Mouse (Mus musculus) adrenal gland, adult 18-20 months (tissue): ENCODE measurements at regions not wholly inside any gene's neighbourhood (a gene's known extent, or its start where the extent isn't known, plus 50 kb on each side); places are given as distances from the start of the nearest gene placed in this dataset.

Experiments used
- DNase-seq, 2 experiments: peaks; one replicate each; pipeline ENCODE4 v3.0.0; 2021 to 2022; ENCODE audit warnings: low spot score in 2 of 2

DNA sequence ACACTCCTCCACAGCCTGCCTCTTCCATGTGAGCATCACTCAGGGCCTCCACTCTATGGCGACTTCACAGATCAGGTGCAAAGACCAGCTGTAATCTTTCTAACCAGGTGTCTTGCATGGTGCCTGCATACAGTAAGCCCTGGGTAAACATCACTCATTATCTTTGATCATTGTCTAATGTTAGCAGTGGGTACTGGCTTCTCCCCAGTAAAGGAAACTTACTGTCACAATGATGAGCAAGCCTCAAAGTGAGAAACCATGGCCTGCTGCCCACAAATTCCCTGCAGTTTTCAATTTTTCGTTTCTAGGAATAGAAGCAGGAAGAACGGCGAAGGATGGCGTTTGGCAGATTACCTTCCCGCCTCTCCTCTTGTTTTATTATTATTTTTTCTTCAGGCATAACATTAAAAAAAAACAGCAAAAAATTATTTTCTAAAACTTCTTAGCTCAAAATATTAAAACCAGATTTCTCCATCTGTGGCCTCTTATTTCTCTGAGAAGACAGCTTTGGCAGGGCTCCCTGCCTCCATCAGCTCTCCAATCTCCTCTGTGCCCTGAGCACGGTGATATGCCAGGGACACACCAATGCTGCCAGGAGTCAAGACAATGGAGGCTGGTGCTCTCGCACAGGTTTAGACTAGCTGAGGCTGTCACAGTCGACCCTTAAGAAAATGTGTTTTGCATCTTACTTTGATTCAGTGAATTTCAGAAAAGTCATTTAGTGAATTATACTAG lies 169.2 kb upstream of the Cxcl12 start:
- no peak for DNase-seq

DNA sequence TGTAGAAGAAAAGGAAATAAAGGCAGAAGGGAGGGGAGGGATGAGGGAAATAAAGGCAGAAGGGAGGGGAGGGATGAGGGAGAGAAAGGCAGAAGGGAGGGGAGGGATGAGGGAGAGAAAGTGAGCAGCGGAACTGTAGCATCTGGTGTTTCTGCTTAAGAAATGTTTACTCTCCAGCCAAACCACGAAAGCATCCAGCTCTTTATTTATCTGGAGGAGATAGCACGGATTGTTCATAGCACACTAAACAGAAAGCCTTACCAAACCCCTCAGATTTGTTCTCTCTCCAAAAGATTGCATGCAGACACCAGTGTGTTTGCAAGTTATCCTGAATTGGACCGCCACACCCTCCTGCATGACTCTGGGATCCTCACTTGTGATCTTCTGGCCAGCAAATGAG lies 168.4 kb upstream of the Cxcl12 start:
- no peak for DNase-seq

DNA sequence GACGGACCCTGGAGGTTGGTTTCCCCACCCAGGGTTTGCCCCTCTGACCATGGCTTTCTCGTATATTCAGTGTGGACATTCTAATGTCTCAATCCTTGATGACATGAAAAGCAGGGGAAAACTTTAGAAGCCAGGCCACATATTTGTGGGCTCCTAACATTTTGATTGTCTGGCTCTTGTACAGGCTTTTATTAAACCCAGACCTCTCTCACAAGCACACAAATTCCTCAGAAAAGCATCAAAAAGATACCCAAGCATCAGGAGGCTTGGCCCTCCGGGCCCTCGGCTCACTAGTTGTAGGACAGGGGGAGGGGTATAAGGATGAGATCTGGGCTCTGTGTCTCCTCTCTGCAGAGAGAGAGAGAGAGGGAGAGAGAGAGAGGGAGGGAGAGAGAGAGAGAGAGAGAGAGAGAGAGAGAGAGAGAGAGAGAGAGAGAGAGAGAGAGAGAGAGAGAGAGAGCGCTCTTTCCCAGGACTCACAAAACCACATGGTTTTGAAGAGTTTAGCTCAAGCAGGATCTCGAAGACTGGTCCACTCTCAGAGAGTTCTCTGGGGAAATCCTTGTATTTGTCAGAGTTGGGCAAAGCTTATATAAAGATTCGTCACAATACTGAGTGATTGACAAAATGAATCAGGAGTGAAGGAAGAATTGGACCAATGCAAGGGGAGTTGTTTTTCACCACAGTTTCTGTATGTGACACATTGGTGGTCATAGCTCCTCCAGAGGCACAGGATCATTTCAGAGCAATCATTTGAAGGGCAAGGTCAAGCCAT lies 167.2 kb upstream of the Cxcl12 start:
- no peak for DNase-seq

- DNase-seq: no peak
Observed at GRCm38 (mm10) chr6:117012621-117013020, 155.7 kb upstream of the Cxcl12 start.

DNA sequence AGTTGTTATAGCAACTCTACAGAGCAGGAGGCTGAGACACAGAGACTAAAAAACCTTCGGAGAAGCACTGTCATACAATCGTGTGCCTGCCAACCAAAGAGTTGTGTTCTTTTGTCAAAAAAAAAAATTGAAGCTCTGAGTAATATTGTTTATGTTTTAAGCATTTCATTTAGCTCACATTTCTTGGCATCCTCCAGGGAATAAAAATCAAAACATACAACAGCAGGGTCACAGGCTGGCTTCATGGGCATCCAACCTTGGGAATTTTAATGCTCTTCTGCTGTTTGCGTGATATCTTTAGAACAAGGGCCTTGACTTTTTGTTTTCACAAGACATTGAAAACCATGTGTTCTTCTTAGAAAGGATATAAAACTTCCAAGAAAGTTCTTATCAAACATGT lies 152.9 kb upstream of the Cxcl12 start:
- DNase-seq: no peak

DNA sequence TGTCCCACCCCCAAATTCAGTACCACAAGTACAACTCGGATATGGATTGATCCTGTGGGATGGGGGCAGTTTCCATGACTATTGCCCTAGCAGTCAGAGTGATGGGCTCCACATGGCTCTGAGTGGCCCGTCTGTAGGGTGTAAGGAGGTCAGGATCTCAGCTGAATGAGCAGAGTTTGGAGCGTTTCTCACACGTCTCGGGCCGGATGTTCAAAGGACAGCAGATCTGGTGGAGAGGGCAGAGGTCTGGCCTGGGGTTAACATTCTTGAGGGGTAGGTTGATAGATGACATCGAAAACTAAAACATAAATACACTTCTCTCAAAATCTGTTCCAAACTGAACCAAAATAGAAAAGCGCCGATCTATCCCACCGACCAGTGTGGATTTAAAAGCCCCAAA lies 146.5 kb upstream of the Cxcl12 start:
- DNase-seq: no peak

DNA sequence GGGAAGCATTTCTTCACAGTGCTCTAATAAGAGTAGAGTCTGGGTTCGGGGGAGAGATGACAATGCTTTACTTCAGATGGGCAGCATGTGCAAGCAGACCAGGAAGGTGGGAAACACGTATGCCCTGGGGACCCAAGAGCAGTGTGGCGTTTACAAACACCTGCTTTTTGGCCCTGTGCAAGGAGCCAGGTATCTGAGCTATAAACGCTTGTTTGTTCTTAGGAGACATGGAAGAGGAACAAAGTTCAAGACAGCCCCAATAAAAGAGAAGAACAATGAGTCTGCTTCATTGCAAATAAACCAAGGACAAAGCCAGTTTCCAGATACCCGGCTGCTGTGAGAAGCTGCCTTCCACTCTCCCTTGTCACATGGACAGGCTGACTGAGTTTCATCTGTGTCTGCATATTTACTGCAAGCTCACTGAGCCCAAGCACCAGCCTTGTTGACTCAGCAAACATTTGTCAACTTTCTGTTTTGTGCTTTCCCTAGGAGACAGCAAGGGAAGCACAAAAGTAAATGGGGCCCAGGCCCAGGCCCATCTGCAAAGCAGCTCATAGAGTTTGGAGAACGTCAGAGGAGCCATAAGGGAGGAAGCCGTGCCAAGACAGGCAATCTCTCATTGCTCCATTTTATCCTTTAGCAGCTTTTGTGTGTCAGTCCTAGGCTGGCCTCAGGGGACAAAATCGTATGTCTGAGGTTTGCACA lies 136.1 kb upstream of the Cxcl12 start:
- no peak for DNase-seq

DNA sequence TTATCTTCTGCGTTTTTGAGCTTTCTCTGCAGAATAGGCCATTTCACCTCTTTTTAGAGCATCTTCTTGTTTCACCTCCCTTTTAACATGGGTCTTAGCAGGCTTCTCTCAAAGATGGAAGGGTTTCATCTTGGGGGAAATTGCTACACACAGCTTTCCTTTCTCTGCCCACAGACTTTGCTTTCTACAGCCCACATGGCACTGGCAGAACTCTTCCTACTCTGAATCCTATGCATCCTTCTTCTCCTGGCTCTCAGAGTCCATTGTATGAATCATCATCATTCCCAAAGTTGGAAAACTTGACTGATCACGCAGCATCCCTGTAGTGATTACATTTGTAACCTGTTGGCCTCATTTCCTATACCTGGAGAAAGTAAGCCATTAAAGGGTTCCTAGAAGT lies 124.6 kb upstream of the Cxcl12 start:
- DNase-seq: no peak

GRCm38 (mm10) chr6:117049459-117050010 lies 118.8 kb upstream of the Cxcl12 start:
- no peak for DNase-seq

GRCm38 (mm10) chr6:117060688-117061087 lies 107.6 kb upstream of the Cxcl12 start:
- no peak for DNase-seq

- no peak for DNase-seq
Observed at GRCm38 (mm10) chr6:117067541-117068305, 100.6 kb upstream of the Cxcl12 start.

- DNase-seq: no peak
Observed at GRCm38 (mm10) chr6:117071311-117071710, 97.0 kb upstream of the Cxcl12 start.

GRCm38 (mm10) chr6:117071857-117072256 lies 96.5 kb upstream of the Cxcl12 start:
- no peak for DNase-seq

- DNase-seq: no peak
Observed at GRCm38 (mm10) chr6:117079500-117079899, 88.8 kb upstream of the Cxcl12 start.

DNA sequence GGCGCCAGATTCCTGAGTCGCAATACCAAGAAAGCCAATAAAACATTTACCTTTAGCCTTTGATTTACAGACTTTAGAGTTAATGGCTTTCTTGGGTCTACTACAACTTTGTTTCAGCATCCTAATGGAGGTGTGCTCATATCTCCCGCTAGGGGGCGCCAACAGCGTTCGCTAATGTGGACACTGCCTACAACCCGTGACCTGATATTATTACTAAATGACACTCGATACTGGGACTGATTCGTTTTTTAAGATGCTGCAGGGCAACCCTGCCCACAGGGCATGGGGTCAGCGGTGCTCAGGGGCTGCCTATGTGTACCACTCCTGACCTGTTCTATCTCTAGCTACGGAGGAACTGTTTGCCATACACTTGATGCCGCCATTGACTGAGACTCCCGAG lies 87.4 kb upstream of the Cxcl12 start:
- no peak for DNase-seq

- DNase-seq: no peak
Observed at GRCm38 (mm10) chr6:117084211-117084610, 84.1 kb upstream of the Cxcl12 start.

GRCm38 (mm10) chr6:117084833-117085500 lies 83.4 kb upstream of the Cxcl12 start:
- no peak for DNase-seq

- no peak for DNase-seq
Observed at GRCm38 (mm10) chr6:117094742-117095141, 73.6 kb upstream of the Cxcl12 start.

DNA sequence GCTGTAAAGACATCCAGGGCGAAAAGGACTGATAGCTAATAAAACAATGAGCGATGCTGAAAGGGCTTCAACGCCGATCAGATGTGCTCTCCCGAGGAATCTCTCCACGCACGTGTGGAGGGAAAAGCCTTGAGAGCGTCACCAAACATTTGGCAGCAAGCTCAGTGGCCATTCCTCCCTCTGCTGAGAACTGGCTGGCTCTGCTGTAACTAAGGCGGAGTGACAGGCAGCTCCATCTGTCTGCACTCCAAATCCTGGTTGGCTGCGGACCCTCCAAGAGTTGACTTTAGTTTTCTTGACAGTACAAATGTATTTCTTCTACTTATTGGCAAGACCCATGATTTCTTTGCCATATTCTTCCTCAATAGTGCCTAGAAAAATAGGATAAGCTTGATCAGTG lies 68.5 kb upstream of the Cxcl12 start:
- no peak for DNase-seq

DNA sequence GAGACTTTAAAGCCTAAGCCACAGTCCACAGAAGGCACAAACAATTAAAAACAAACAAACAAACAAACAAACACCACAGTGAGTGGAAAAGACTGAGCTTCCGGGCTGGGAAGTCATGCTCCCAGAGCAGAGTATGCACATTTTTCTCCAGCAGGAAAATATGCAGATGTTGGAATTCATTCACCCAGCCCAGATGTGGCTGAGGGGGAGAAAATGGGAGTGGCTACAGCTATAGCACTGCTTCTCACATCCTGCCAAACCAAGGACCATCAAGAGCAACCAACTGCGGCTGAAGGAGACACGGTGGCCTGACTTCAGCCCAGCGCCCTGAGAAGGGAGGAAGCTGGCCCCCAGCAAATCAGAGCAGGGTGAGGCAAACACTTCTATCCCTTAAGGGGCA lies 65.6 kb upstream of the Cxcl12 start:
- DNase-seq: no peak
